Mouse (Mus musculus): ENCODE measurements around the gene P2rx4.

GRCm38 (mm10) chr5:122689153-122689552, 18.2 kb upstream of the P2rx4 start:
- TF ChIP-seq CTCF (IDR thresholded peaks at IDR 0.05; ENCODE audit: insufficient read depth, low read depth, low read length) (no peak), POLR2A (IDR thresholded peaks at IDR 0.05; ENCODE audit: insufficient read depth, low read depth, low read length) (no peak)

All from olfactory bulb, adult 2 months (tissue).